9 mouse cellular contexts compared by ENCODE assay signal in the genomic region with DNA sequence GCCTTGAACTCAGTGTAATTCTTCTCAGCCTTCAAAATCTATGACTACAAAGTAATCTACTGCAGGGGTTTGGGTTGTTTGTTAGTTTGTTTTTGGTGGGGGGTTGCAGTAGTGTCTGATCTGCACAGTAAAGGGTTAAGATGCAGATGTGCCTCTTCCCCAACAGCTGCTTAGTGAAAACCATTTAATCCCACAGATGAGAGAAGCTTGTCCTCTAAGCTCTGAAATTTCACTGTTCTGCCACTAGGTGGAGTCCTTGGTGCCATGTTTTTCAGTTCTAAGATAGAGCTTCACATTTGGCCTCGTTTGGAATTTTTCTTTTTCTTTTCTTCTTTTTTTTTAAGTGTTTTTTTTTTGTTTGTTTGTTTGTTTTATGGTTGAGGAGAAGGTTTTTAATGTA. TPM values are rescaled to one million over a fixed set of nuclear protein-coding genes. Genes with fewer than 3 reads are reported as not detected.
DNase-seq lines count a peak whose midpoint lies in the region; ATAC-seq and TF ChIP-seq lines count a peak whose summit lies in the region.
"Had no signal": no experiment of that assay in that cellular context is flagged by ENCODE, and none has a peak within 500 bp of the region (broad histone marks: within the 10 kb centered on the region; RNA-seq: fewer than 3 reads in every experiment).

No protein-coding gene starts in this region.

- peak; percentile 38 to 81 (median 75); a peak in 5 of 6 replicates for TF ChIP-seq CTCF in MEL (IDR thresholded peaks at IDR 0.05 in 2 of 3, conservative IDR thresholded peaks at IDR 0.05 in 1 of 3; ENCODE audit: control insufficient read depth in 1 of 3, insufficient read depth in 1 of 3, low read depth in 2 of 3, low read length in 3 of 3, poor library complexity in 1 of 3, severe bottlenecking in 1 of 3)
- peak; percentile 90 for TF ChIP-seq CTCF in midbrain, postnatal 0 days (IDR thresholded peaks at IDR 0.05)

- H3K9me3 ChIP-seq in MEL (replicated peaks; ENCODE audit: insufficient read depth, low read length) = no peaks in the 10 kb centered on the region
- H3K9me3 ChIP-seq in midbrain, postnatal 0 days (ENCODE audit: low read length) = no peaks in the 10 kb centered on the region
- H3K9me3 ChIP-seq: heart, embryonic 15.5 days had no signal

- no peak overlapping the region for H3K9ac ChIP-seq in MEL (ENCODE audit: control insufficient read depth, low read depth, low read length, poor library complexity, severe bottlenecking)
- no peak overlapping the region for H3K9ac ChIP-seq in midbrain, postnatal 0 days (replicated peaks; ENCODE audit: low read length, poor library complexity, severe bottlenecking)
- H3K9ac ChIP-seq: heart, embryonic 15.5 days had no signal

- no peak overlapping the region for H3K4me2 ChIP-seq in midbrain, postnatal 0 days (ENCODE audit: low read depth, low read length, poor library complexity, severe bottlenecking)
- H3K4me2 ChIP-seq: heart, embryonic 15.5 days had no signal

- no peak overlapping the region for H3K27ac ChIP-seq in MEL (ENCODE audit: control insufficient read depth, low read depth, low read length)
- no peak overlapping the region for H3K27ac ChIP-seq in midbrain, postnatal 0 days (ENCODE audit: low read depth, low read length)
- H3K27ac ChIP-seq: heart, embryonic 15.5 days had no signal

- DNase-seq in adrenal gland, postnatal 36 days = peak; percentile 16 to 30
- DNase-seq in adrenal gland, postnatal 4 days (ENCODE audit: low spot score in 2 of 2) = no peak
- DNase-seq in layer of hippocampus, adult 9-10 months (ENCODE audit: low spot score) = peak; percentile 17
- DNase-seq in layer of hippocampus, adult 8-10 months (ENCODE audit: low spot score in 2 of 2) = no peak
- DNase-seq in MEL (ENCODE audit: low read depth, low spot score) = peak; percentile 77
- DNase-seq in midbrain, postnatal 0 days (ENCODE audit: low spot score) = peak; percentile 65
- no peak for DNase-seq in urinary bladder, adult 18-20 months (ENCODE audit: low spot score in 2 of 2)

- TF ChIP-seq EP300 in MEL (IDR thresholded peaks at IDR 0.05; ENCODE audit: low read depth in 1 of 2, low read length in 2 of 2) = no peak

- H3K79me2 ChIP-seq in MEL (ENCODE audit: control insufficient read depth, insufficient read depth, low read length, poor library complexity) = no peaks in the 10 kb centered on the region

- peaks cover 0 to 31% of the 10 kb centered on the region in 2 experiments for H3K36me3 ChIP-seq in MEL (ENCODE audit: control insufficient read depth in 1 of 2, insufficient read depth in 2 of 2, low read length in 2 of 2)
- H3K36me3 ChIP-seq in midbrain, postnatal 0 days (ENCODE audit: insufficient read depth, low read length) = peaks cover 59% of the 10 kb centered on the region

- peak; percentile 31 for TF ChIP-seq RAD21 in MEL (IDR thresholded peaks at IDR 0.05; ENCODE audit: low read depth, low read length)

- WGBS in midbrain, postnatal 0 days = 0% methylated on average over 1 of the region's 1 CpGs

- no peaks in the 10 kb centered on the region for H3K4me1 ChIP-seq in MEL (ENCODE audit: control insufficient read depth in 1 of 2, insufficient read depth in 2 of 2, low read length in 2 of 2)
- H3K4me1 ChIP-seq in midbrain, postnatal 0 days (ENCODE audit: insufficient read depth, low read length) = no peaks in the 10 kb centered on the region
- H3K4me1 ChIP-seq: heart, embryonic 15.5 days had no signal

- H3K27me3 ChIP-seq in MEL (ENCODE audit: control insufficient read depth in 1 of 2, insufficient read depth in 2 of 2, low read length in 2 of 2) = no peaks in the 10 kb centered on the region
- no peaks in the 10 kb centered on the region for H3K27me3 ChIP-seq in midbrain, postnatal 0 days (ENCODE audit: insufficient read depth, low read length)
- H3K27me3 ChIP-seq: heart, embryonic 15.5 days had no signal

- peak; percentile 80 for ATAC-seq in erythroid progenitor cell, adult 5-6 weeks (replicated peaks; ENCODE audit: low FRiP score, poor library complexity, severe bottlenecking)
- no peak for ATAC-seq in midbrain, postnatal 0 days (ENCODE audit: low FRiP score)

- no peak overlapping the region for H3K4me3 ChIP-seq in MEL (ENCODE audit: control insufficient read depth in 1 of 2, insufficient read depth in 1 of 2, low read depth in 2 of 2, low read length in 2 of 2)
- H3K4me3 ChIP-seq in midbrain, postnatal 0 days (ENCODE audit: low read depth, low read length) = no peak overlapping the region
- H3K4me3 ChIP-seq: heart, embryonic 15.5 days had no signal

- no peak for TF ChIP-seq POLR2A in MEL (IDR thresholded peaks at IDR 0.05; ENCODE audit: control insufficient read depth in 1 of 2, insufficient read depth in 1 of 2, low read depth in 1 of 2, low read length in 2 of 2, poor library complexity in 1 of 2)

TF ChIP-seq in MEL, 35 proteins besides CTCF, POLR2A, EP300 and RAD21:
- TF ChIP-seq ETS1 (IDR thresholded peaks at IDR 0.05; ENCODE audit: low read depth, low read length) = no peak
- no peak for TF ChIP-seq MYB (IDR thresholded peaks at IDR 0.05; ENCODE audit: low read depth, low read length)
- no peak for TF ChIP-seq MAFK (IDR thresholded peaks at IDR 0.05; ENCODE audit: borderline replicate concordance, low read depth, low read length)
- no peak for TF ChIP-seq MXI1 (IDR thresholded peaks at IDR 0.05; ENCODE audit: low read depth, low read length)
- no peak for TF ChIP-seq HCFC1 (IDR thresholded peaks at IDR 0.05; ENCODE audit: low read depth, low read length)
- TF ChIP-seq SMC3 (IDR thresholded peaks at IDR 0.05; ENCODE audit: low read depth, low read length) = peak; percentile 48
- TF ChIP-seq TCF12 (IDR thresholded peaks at IDR 0.05; ENCODE audit: low read depth, low read length) = no peak
- no peak for TF ChIP-seq KAT2A (conservative IDR thresholded peaks at IDR 0.05; ENCODE audit: low read depth, low read length)
- TF ChIP-seq ELF1 (IDR thresholded peaks at IDR 0.05; ENCODE audit: low read depth, low read length) = no peak
- TF ChIP-seq NRF1 (IDR thresholded peaks at IDR 0.05; ENCODE audit: insufficient read depth, low read depth, low read length, poor library complexity, severe bottlenecking) = no peak
- no peak for TF ChIP-seq GABPA (IDR thresholded peaks at IDR 0.05; ENCODE audit: low read depth, low read length)
- 0 out of 2 replicates have a peak, but pooled peaks have one; percentile 25 for TF ChIP-seq TBP (IDR thresholded peaks at IDR 0.05; ENCODE audit: low read depth, low read length)
- no peak for TF ChIP-seq ZKSCAN1 (IDR thresholded peaks at IDR 0.05; ENCODE audit: low read depth, low read length)

RNA-seq across cellular contexts. Expression of a gene that starts 12.7 kb away (rescaled TPM):
- 10 to 100 TPM; 24.6 to 30.5 TPM for total RNA-seq in adrenal gland, postnatal 36 days (2021)
- total RNA-seq in adrenal gland, postnatal 4 days (2021) = 10 to 100 TPM; 30.5 to 30.7 TPM
- 10 to 100 TPM; 22.3 to 24.9 (median 22.6) TPM for total RNA-seq in layer of hippocampus, adult 8-10 months (2022)
- 31.4 and 35.5 TPM in 2 replicates for total RNA-seq in MEL (2012; rRNA removed)
- 10 to 100 TPM in 1 of 2 experiments, not detected in 1; 48.0 TPM for polyA plus RNA-seq in MEL (2012; ENCODE audit: insufficient read depth in 1 of 2, insufficient read length in 2 of 2, low read depth in 1 of 2, low replicate concordance in 2 of 2, missing spikeins in 1 of 2)
- total RNA-seq in erythroid progenitor cell, adult 5-6 weeks (2015; ENCODE audit: low replicate concordance) = 21.3 and 23.9 TPM in 2 replicates
- total RNA-seq in erythroid progenitor cell, adult 5-6 weeks (2017; ENCODE audit: low replicate concordance) = 29.9 and 35.2 TPM in 2 replicates
- 12.8 and 15.3 TPM in 2 replicates for total RNA-seq in midbrain, postnatal 0 days (2014; rRNA removed)
- 20.7 and 24.2 TPM in 2 replicates for polyA plus RNA-seq in midbrain, postnatal 0 days (2015; fragmentation: Nextera tagmentation; extraction: Ambion mirVana)

RNA-seq across cellular contexts. Expression of a gene that starts 29.3 kb away (rescaled TPM):
- 1 to 10 TPM in 1 of 2 experiments, under 1 TPM in 1; 0.43 to 1.2 TPM for total RNA-seq in adrenal gland, postnatal 36 days (2021)
- total RNA-seq in adrenal gland, postnatal 4 days (2021) = under 1 TPM; 0.39 to 0.45 TPM
- total RNA-seq in layer of hippocampus, adult 8-10 months (2022) = 1 to 10 TPM in 2 of 4 experiments, under 1 TPM in 2; 0.68 to 3.4 (median 1.7) TPM
- total RNA-seq in MEL (2012; rRNA removed) = not detected in 2 replicates
- not detected for polyA plus RNA-seq in MEL (2012; ENCODE audit: insufficient read depth in 1 of 2, insufficient read length in 2 of 2, low read depth in 1 of 2, low replicate concordance in 2 of 2, missing spikeins in 1 of 2)
- not detected in 2 replicates for total RNA-seq in erythroid progenitor cell, adult 5-6 weeks (2015; ENCODE audit: low replicate concordance)
- not detected in 2 replicates for total RNA-seq in erythroid progenitor cell, adult 5-6 weeks (2017; ENCODE audit: low replicate concordance)
- 3.0 and 12.8 TPM in 2 replicates for total RNA-seq in midbrain, postnatal 0 days (2014; rRNA removed)
- 7.7 and 8.6 TPM in 2 replicates for polyA plus RNA-seq in midbrain, postnatal 0 days (2015; fragmentation: Nextera tagmentation; extraction: Ambion mirVana)

RNA-seq across cellular contexts. Expression of a gene that starts 40.5 kb away (rescaled TPM):
- 10 to 100 TPM; 42.9 to 45.6 TPM for total RNA-seq in adrenal gland, postnatal 36 days (2021)
- 10 to 100 TPM; 43.6 to 43.7 TPM for total RNA-seq in adrenal gland, postnatal 4 days (2021)
- total RNA-seq in layer of hippocampus, adult 8-10 months (2022) = 10 to 100 TPM; 36.2 to 39.7 (median 39.3) TPM
- total RNA-seq in MEL (2012; rRNA removed) = 128 and 183 TPM in 2 replicates
- polyA plus RNA-seq in MEL (2012; ENCODE audit: insufficient read depth in 1 of 2, insufficient read length in 2 of 2, low read depth in 1 of 2, low replicate concordance in 2 of 2, missing spikeins in 1 of 2) = 100 to 1,000 TPM in 1 of 2 experiments, not detected in 1; 125 TPM
- 21.3 and 42.8 TPM in 2 replicates for total RNA-seq in erythroid progenitor cell, adult 5-6 weeks (2015; ENCODE audit: low replicate concordance)
- total RNA-seq in erythroid progenitor cell, adult 5-6 weeks (2017; ENCODE audit: low replicate concordance) = 26.3 and 26.6 TPM in 2 replicates
- 48.5 and 50.5 TPM in 2 replicates for total RNA-seq in midbrain, postnatal 0 days (2014; rRNA removed)
- 60.5 and 63.7 TPM in 2 replicates for polyA plus RNA-seq in midbrain, postnatal 0 days (2015; fragmentation: Nextera tagmentation; extraction: Ambion mirVana)

RNA-seq across cellular contexts. Expression of a gene that starts 49.9 kb away (rescaled TPM):
- total RNA-seq in adrenal gland, postnatal 36 days (2021) = 100 to 1,000 TPM; 680 to 813 TPM
- 1,000 to 10,000 TPM; 1,038 to 1,039 TPM for total RNA-seq in adrenal gland, postnatal 4 days (2021)
- total RNA-seq in layer of hippocampus, adult 8-10 months (2022) = 100 to 1,000 TPM; 296 to 316 (median 303) TPM
- 573 and 574 TPM in 2 replicates for total RNA-seq in MEL (2012; rRNA removed)
- 100 to 1,000 TPM; 265 to 903 TPM for polyA plus RNA-seq in MEL (2012; ENCODE audit: insufficient read depth in 1 of 2, insufficient read length in 2 of 2, low read depth in 1 of 2, low replicate concordance in 2 of 2, missing spikeins in 1 of 2)
- total RNA-seq in erythroid progenitor cell, adult 5-6 weeks (2015; ENCODE audit: low replicate concordance) = 2,042 and 2,351 TPM in 2 replicates
- total RNA-seq in erythroid progenitor cell, adult 5-6 weeks (2017; ENCODE audit: low replicate concordance) = 2,407 and 2,791 TPM in 2 replicates
- total RNA-seq in midbrain, postnatal 0 days (2014; rRNA removed) = 1,783 and 3,084 TPM in 2 replicates
- polyA plus RNA-seq in midbrain, postnatal 0 days (2015; fragmentation: Nextera tagmentation; extraction: Ambion mirVana) = 1,997 and 2,039 TPM in 2 replicates

Comparison
In these comparisons a context has a peak if more than half of its experiments do, and no peak if none do; other contexts are left out.
1. DNase-seq: peak in adrenal gland, postnatal 36 days (2 of 2), layer of hippocampus, adult 9-10 months (single experiment), MEL (single experiment) and midbrain, postnatal 0 days (single experiment); none in adrenal gland, postnatal 4 days (0 of 2), layer of hippocampus, adult 8-10 months (0 of 2) and urinary bladder, adult 18-20 months (0 of 2).